Mouse (Mus musculus): ENCODE measurements around the gene Kcnip4.

DNA sequence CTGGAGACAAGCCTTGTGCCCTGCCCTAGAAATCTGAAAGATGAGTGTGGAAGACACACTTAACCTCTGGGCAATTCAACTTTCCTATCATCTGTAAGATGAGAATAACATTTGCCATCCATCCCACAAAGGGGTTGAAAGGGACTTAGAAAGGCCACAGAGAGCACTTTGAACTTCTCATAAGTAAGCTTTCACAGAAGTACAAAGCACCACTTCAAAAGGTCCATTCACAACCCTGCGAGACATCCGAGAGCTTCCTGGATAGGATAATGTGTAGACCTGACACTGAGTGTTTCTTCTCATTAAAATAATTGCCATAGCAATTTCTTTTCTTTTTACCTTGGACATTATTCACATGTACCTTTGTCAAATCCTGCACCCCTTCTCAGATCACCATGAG is 683.7 kb downstream of the Kcnip4 start:
- TF ChIP-seq POLR2A (IDR thresholded peaks at IDR 0.05; ENCODE audit: control insufficient read depth in 1 of 2, insufficient read depth in 1 of 2, low read depth in 1 of 2, low read length in 2 of 2, poor library complexity in 1 of 2) (no peak), NRF1 (IDR thresholded peaks at IDR 0.05; ENCODE audit: insufficient read depth, low read depth, low read length, poor library complexity, severe bottlenecking) (no peak), EP300 (IDR thresholded peaks at IDR 0.05; ENCODE audit: low read depth in 1 of 2, low read length in 2 of 2) (no peak), CTCF (IDR thresholded peaks at IDR 0.05 in 2 of 3, conservative IDR thresholded peaks at IDR 0.05 in 1 of 3; ENCODE audit: control insufficient read depth in 1 of 3, insufficient read depth in 1 of 3, low read depth in 2 of 3, low read length in 3 of 3, poor library complexity in 1 of 3, severe bottlenecking in 1 of 3) (no peak), BHLHE40 (IDR thresholded peaks at IDR 0.05; ENCODE audit: borderline replicate concordance, low read depth, low read length) (no peak), ETS1 (IDR thresholded peaks at IDR 0.05; ENCODE audit: low read depth, low read length) (no peak), MAX (IDR thresholded peaks at IDR 0.05; ENCODE audit: low read length) (no peak), POLR2AphosphoS2 (IDR thresholded peaks at IDR 0.05; ENCODE audit: low read length) (no peak), TCF12 (IDR thresholded peaks at IDR 0.05; ENCODE audit: low read depth, low read length) (no peak), SMC3 (IDR thresholded peaks at IDR 0.05; ENCODE audit: low read depth, low read length) (no peak), TBP (IDR thresholded peaks at IDR 0.05; ENCODE audit: low read depth, low read length) (no peak), TAL1 (IDR thresholded peaks at IDR 0.05; ENCODE audit: low read length) (no peak)

Data from MEL (cell line).